18 mouse cellular contexts compared by ENCODE assay signal in the genomic region with DNA sequence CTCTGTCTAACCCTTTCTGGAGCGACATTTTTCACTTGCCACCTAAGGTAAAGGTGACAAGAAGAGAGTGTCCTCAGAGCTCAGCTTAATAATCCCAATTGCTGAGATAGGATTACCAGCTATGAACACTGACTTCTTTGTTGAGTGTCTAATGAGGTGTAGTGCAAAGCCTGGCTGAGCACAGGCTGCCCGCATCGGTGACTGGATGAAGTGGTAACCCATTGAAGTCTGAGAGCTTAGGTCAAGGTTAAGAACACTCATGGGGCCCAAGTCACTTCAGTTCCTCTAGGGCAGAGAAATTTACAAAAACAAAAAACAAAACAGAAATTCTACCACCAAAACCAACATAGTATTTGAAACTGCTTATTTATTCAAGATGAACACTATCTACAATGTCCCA.
"Had no signal": no experiment of that assay in that cellular context is flagged by ENCODE, and none has a peak within 500 bp of the region (broad histone marks: within the 10 kb centered on the region; RNA-seq: fewer than 3 reads in every experiment).

No protein-coding gene starts in this region.

- H3K9me3 ChIP-seq: lung, embryonic 15.5 days; midbrain, embryonic 10.5 days; midbrain, embryonic 12.5 days; neural tube, embryonic 13.5 days; neural tube, embryonic 15.5 days had no signal

- H3K4me3 ChIP-seq: lung, embryonic 15.5 days; midbrain, embryonic 10.5 days; midbrain, embryonic 12.5 days; myocyte; neural tube, embryonic 13.5 days; neural tube, embryonic 15.5 days had no signal

- DNase-seq: lung, postnatal 14 days; midbrain, embryonic 14.5 days; retina, postnatal 1 day; right cerebral cortex, adult 18-20 months; right cerebral cortex, postnatal 25 days; right cerebral cortex, postnatal 4 days; spleen, adult 18-20 months; thymus, adult 18-20 months; thymus, postnatal 14 days; thymus, postnatal 36 days had no signal

- H3K27me3 ChIP-seq: lung, embryonic 15.5 days; midbrain, embryonic 12.5 days; neural tube, embryonic 13.5 days; neural tube, embryonic 15.5 days had no signal

- H3K27ac ChIP-seq: liver, embryonic 14.5 days; lung, embryonic 15.5 days; midbrain, embryonic 10.5 days; midbrain, embryonic 12.5 days; neural tube, embryonic 13.5 days; neural tube, embryonic 15.5 days had no signal

- H3K9ac ChIP-seq: liver, embryonic 14.5 days; lung, embryonic 15.5 days; midbrain, embryonic 12.5 days; neural tube, embryonic 13.5 days; neural tube, embryonic 15.5 days had no signal

- H3K4me2 ChIP-seq: lung, embryonic 15.5 days; midbrain, embryonic 12.5 days; neural tube, embryonic 13.5 days; neural tube, embryonic 15.5 days had no signal

- ATAC-seq: midbrain, embryonic 16.5 days had no signal

- H3K4me1 ChIP-seq: lung, embryonic 15.5 days; midbrain, embryonic 12.5 days; neural tube, embryonic 13.5 days; neural tube, embryonic 15.5 days had no signal
